Mouse (Mus musculus): ENCODE data around the gene Sun1.
A peak's percentile ranks its signal among the peaks of the same experiment; 100 is the strongest.

Sun1 gene

DNA sequence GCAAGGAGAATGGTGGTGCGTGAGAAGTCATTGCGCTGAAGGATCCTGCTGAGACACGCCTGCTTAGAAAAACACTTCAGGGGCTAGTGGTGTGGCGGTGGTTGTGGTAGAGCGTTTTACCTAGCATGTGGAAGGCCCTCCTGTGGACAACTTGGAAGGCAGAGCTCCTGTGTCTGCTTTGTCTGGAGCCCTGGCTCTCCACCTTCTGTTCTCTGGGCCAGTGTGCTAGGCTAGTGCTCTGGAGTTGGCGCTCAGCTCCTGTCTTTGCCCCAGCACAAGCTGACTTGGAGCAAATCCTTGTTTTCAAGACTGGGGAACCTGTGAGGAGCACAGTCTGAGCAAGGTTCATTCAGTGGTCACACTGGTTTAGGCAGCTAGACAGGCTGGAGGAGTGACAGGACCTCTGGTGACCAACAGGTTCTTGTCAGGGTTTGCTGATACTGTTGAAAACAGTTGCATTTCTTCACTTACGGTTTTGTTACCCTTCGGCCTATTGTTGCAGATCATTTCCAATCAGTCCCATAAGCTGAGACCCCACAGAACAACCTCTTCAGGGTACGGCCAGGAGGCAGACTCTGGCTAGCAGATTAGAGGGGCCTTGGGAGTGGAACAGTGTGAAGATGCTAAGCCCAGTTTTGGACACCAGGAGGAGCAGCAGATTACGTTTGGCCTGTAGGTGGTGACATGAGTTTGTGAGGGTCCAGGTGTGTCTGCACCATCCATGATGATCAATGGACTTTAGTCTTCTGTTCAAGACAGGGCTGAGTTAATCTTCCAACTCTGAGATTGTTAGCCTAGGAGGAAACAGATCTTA is 8.6 kb downstream of the Sun1 start:
- DNase-seq, result no peak

DNA sequence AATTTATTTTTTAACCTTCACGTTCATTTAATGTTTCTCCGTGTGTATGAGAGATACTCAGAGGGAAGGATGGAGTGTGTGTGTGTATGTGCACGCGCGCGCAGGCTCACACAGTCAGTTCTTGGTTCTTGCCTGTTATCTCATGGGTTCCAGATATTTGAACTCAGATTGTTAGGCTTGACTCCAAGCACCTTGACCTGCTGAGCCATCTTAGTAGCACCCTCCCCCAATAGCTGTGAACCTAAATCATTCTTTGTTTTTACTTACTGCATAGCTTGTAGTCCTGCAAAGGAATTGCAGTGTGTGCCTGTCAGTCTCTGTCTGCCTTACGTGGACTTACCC is 9.2 kb downstream of the Sun1 start:
- no peak for DNase-seq

DNA sequence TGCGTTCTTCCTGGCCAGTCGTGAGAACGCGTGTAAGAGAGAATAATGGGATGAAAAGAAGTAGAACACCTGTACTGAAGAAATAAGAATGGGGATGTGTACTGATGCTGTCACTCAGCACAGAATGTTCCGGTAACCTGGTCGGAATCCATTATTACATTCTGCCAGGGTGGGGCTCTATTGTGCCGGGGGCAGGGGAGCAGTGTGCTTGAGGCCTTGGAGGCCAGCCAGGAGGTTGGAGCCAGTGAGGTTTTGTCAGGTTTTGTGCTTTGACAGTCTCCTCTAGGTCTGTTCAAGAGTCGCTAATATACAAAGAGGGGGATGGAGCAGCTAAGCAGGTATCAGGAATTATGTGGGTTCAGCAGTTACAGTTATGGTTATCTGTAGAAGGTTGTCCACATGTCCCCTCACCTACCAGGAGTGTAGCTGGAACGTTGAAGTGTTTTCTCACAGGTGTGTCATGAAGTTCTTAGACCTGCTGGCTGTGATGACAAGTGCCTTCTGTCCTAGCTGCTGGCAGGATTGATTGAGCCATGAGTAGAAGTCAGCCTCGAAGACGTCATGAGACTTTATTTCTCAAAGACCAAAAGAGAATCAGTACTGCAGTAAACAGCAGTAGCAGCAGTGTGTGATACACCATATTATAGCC is 11.4 kb downstream of the Sun1 start:
- peak in 1 of 2 experiments; percentile 36 for DNase-seq

DNA sequence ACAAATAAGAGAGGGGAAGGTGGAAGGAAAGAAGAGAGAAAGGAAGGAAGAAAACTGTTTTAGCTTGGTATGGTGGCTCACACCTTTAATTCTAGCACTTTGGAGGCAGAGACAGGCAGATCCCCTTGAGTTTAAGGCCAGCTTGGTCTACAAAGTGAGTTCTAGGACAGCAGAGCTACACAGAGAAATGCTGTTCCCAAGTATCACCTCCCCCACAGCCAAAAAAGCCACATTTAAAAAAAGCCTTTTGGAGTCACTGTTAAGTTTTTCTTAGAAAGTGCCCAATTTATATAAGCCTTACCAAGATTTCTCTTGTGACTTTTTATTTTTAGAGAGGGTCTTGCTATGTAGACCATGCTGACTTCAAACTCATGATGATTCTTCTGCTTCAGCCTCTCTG is 13.9 kb downstream of the Sun1 start:
- DNase-seq, result no peak

DNA sequence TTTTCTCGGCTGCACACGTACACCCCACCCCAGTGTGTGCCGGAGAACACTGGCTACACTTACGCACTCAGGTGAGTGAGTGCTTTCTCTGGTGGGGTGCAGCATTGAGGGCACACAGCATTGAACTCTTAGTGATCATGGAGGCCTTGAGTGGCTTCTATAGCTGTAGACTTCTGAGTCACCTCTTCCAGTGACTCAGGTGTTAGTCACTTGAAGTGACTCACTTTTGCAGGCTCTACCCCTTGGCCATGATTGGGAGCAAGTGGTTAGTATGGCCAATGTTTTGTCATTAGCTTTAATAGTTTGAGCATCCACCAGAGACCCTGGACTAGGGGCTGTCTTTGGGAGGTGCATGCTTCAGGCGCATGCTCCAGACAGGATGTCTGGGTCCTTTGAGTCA is 14.7 kb downstream of the Sun1 start:
- DNase-seq, result no peak

DNA sequence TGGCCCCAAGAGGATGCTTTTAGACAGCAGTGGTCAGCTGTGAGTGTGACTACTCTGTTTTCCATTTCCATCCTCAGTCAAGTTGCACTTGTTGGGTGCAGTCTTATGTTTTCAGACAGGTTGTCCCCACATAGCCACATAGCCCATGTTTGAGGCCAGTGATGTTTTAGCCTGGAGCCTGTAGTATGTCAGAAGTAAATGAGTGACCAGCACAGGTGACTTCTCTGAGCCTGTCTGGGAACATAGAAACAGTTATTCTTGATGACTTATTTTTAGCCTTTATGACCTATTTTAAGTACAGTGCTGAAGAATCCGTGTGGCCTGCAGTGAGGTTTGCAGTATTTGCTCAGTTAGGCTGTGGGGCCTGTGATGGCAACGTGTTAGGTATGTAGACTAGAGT is 15.7 kb downstream of the Sun1 start:
- no peak for DNase-seq

DNA sequence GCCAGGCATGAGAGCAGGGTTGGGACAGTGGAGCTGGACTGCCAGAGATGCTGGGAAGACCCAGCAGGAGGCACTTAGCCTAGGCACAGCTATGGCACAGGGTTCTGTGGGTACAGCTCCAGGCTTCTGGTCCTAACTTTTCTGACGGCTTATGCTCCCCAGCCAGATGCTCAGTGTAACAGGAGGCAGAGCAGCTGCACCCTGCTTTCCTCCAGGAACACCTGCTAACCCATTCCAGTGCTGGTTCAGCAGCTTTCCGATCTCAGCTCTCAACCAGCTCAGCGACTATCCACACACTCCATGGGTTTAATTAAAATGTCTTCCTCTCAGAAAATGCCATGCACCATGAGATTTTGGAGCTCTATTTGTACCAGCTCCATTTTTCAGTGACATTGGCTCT is 16.3 kb downstream of the Sun1 start:
- DNase-seq, result no peak

DNA sequence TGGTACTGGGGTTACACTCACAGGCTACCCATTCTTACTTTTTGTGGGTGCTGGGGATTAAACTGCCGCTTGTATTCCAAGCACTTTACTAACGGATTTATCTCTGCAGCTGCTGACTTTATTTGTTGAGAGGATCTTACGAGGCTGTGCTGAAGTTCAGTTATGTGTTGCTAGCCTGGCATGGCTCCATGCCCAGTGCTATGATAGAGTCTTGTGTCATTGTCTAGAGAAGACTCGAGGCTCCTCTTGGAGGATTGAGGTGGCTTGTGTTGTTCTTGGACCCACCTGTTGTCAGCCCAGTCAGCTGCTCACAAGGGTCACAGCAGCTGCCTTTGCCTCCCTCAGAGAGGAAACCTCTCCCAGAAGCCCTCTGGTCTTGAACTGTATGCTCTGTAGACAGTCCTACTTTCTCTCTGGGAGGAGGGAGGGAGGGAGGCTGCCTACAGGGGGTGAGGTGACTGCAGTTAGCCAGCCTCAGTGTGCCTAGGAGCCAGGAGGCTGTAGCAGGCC is 19.6 kb downstream of the Sun1 start:
- DNase-seq, result no peak

DNA sequence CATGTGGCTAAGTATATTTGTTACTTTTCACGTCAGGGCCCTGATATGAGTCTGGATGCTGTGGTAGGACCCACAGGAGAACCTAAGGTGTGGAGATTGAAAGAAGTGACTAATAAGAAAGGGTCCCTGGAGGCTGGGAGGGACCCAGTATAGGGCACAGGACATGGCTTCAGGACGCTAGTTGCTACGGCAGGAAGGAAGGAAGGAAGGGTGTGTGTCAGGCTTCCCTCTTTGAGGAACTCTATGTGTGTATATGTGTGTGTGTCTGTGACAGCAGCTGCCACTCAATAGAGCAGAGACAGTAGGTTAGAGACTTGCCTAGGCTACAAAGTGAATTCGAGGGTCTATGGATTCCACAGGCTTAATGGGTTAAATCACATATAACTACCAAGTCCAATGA is 20.2 kb downstream of the Sun1 start:
- peak; percentile 18 to 40 for DNase-seq

DNA sequence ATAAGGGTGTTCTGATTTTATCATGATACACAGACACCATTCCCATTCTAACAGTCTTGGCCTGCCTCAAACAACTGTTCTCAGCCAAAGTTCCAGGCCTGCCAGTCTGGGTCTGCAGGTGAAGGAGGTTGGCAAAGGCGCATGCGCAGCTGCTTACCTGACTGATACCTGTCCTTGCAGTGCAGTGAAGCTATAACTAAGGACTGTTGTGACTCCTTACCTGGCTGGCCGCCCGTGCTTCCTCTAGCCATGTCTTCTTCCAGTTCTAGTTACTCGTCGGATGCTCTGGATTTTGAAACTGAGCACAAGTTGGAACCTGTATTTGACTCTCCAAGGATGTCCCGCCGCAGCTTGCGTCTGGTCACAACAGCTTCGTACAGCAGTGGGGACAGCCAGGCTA is 22.9 kb downstream of the Sun1 start:
- no peak for DNase-seq

DNA sequence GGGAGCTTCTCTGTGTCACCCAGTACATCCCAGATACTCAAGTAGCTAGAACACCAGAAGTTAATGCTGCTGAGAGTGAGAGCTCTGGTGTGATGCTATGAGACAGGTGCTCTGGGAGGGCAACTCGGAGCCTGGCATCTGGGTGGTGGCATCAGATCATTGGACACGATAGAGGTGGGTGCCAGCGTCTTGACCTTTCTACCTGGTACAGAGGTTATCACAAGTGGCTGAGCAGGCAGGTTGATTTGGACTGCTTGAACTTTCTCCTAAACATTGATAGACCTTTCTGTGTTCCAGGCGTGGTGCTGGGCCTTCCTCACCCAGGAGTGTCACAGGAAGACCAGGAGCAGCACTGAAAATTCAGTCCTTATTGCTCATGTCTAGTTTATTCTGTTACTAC is 26.8 kb downstream of the Sun1 start:
- no peak for DNase-seq

DNA sequence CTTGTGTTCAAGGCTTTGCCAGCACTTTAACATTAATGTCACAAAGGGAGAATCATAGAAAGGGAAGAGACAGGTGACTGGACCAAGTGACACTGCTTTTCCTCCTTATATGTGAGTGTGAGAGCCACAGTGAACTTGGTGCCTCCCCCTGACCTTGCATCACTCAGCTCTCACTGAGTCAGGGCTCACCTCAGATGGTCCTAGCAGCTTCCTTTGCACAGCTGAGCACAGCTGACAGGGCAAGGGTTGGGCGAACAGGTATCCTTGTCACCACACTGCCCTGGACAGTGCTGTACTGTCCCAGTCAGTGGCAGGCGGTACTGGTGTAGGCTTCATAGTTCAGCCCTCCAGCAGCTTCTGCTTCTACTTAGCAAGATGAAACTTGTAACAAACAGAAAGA is 27.2 kb downstream of the Sun1 start:
- no peak for DNase-seq

DNA sequence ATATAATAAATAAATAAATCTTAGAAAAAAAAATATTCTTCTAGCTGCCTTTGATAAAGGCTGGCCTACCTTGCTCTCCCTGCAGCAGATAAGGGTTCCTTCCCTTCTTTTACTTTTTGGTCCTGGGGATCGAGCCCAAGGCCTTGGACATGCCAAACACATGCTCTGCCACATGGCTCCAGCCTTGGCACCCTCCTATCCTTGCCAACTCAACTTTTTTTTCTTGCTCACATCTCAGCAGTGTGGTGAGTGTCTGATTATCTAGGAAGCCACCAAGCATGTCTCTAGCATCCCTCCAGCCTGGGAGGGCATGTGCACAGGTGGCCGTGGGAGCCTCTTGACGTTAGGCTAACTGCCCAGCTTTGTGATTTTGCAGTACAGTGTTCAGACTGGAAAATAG is 27.9 kb downstream of the Sun1 start:
- DNase-seq, result no peak

DNA sequence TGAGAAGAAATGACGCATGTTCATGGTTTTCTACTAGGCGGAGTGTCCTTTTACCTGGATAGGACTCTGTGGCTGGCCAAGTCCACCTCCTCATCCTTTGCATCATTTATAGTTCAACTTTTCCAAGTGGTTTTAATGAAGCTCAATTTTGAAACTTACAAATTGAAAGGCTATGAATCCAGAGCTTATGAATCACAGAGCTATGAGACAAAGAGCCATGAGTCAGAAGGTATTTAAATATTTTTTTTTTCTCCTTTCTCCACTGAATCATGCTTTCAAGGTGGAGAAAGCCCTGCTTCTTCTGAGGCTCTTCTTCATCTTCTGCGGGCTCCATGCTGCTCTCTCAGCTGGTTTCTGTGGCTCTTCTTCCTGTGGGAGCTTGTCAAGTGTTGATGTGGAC is 29.3 kb downstream of the Sun1 start:
- DNase-seq, result no peak

DNA sequence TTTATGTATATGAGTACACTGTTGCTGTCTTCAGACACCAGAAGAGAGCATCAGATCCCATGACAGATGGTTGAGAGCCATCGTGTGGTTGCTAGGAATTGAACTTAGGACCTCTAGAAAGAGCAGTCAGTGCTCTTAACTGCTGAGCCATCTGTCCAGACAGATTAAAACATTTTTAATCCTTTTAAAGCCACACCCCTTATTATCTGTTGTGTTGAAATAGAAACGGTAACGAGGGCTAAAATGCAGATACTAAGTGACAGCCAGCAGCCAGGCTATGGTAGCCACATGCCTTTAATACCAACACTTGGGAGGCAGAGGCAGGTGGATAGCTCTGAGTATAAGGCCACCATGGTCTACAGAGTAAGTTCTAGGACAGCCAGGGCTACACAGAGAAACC is 31.6 kb downstream of the Sun1 start:
- no peak for DNase-seq

DNA sequence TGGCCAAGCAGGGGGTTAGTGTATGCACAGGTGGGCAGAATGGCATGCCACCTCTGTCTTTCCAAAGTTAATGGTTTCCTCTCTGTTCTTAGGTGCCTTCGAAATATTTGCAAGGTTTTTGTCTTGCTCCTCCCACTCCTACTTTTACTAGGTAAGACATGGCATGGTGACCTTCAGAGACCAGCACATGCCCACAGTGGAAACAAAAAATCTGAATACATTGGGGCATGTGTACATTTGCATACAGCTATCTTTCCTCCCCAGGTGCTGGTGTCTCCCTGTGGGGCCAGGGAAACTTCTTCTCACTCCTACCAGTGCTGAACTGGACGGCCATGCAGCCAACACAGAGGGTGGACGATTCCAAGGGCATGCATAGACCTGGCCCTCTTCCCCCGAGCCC is 34.0 kb downstream of the Sun1 start:
- DNase-seq, result no peak

DNA sequence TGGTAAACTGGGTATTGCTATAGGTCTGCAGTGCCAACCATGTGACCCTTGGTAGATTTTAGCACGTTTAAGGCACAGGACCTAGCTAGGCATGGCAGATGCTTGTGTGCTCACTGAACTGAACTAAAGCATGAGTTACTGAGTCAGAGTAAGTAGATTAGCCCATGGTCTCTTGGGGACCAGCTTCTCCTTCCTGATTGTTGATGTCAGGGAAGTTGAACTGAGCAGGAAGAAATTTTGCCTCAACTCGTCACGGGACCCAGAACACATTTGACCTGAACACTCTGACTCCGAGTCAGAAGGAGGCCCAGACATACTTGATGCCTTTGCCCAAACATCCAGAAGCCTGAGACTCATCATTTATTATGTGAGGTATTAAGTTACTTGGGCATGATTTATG is 37.0 kb downstream of the Sun1 start:
- DNase-seq, result no peak

DNA sequence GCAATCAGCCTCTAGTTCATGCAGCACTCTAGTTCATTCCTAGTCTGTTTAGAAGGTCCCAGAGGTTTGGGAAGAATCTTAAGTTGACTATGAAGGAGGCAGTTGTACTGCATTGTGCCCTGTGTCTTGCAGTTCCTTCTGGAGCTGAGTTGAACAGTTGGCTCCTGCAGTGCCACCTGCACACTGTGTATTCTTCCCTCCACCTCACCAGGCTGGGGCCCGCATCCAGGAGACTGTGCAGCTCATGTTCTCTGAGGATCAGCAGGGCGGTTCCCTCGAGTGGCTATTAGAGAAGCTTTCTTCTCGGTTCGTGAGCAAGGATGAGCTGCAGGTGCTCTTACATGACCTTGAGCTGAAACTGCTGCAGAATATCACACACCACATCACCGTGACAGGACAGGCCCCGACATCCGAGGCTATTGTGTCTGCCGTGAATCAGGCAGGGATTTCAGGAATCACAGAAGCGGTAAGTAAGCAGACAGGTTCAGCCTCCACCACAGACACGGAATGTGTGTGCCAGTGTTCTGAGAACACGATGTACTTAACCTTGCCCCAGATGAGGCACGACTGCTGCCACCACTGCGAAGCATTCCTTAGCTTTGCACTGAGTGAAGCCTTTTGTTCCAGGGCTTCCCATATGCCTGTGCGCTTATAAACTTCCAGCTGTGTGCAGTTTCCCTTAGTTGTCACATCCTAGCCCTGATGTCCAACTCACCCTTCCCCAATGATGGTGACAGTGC is 40.8 kb downstream of the Sun1 start:
- no peak for DNase-seq

DNA sequence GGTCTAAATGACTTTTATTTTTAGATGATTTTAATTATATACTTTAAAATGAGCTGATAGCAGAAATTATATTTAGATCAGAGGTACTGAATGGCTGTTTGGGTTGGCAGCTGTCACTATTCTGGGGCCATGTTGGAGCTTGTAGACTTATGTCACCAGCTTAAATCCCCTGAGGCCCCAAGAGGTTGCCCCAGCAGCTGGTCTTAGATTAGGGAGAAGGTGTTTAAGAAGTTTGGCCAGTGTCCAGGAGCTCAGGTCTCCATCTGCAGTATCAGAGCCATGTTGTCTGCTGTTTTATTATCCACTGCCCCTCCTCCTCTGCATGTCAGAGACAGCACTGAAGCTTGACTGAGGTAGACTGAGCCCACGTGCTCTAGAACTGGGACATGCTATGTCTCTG is 42.9 kb downstream of the Sun1 start:
- DNase-seq, result no peak

DNA sequence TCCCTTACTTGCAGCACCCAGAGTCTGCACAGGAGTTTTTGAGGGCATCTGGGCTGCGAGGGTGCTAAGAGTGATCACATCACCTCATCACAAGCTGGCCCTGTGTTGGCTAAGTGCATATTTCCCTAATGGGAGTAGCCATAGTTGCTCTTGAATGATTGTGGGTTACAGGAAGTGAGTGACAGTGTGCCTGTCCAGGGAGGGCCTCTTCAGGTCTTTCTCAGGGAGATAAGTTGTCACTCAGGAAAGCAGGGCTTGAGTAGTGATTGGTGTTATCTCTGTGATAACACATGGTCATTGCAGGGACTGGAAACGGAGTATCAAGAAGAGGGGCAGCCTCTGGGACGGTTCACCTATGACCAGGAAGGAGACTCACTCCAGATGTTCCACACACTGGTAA is 47.3 kb downstream of the Sun1 start:
- no peak for DNase-seq

DNA sequence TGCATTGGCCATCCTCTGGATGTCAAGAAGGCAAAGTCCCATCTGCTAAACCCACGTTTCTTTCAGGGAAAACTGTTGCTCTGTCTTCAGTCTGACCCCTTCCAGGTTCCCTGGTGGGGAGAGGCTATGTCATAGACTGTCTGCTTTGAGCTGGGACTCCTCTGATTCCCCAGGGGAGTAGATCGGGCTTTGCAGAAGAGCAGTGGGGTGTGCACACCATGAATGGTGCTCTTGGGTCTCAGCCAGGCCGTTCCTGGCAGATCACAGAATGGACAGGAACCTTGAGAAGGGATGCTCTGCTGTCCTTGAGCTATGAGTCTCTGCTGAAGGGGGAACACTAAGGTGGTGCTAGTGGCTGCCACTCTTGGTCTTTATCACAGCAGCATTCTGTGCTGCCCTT is 48.4 kb downstream of the Sun1 start:
- DNase-seq, result no peak

DNA sequence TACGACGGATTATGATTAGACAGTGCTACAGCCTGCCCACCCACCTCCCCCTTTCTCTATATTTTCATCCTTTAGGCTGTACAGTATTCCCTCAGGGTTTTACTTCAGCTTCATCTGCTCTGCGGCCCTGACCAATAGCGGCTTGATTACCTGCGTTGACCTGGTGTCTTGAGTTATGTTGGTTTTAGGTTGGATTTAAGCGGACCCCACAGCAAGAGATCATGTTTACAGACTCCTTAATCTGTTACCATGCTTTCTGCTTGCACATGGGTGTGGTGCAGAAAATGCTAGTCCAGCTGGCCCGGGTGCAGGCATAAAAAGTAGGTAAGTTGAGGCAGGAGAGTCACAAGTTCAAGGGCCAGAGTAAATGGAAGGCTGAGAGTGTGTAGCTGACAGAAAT is 50.8 kb downstream of the Sun1 start:
- no peak for DNase-seq

DNA sequence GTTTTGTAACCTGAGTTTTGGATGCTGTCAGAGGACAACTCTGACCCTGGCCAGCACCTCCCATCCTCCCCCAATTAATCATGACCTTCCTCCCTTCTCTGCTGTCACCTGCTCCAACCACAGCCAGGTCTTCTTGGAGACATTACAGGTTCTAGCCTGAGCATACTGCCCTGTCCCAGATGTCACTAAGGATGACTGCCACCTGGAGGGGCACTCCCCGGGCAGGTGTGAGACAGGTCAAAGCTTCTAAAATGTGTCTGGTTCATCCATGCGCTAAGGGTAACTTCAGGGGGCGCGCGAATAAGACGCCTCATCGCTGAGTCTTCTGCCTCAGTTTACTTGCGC is 51.3 kb downstream of the Sun1 start:
- DNase-seq, result no peak

Data from lung, postnatal 4 days (tissue).